Mouse (Mus musculus) intestine, embryonic 16.5 days (tissue): Measurements from ENCODE around the gene Srgap2. TPM values are rescaled to one million over a fixed set of nuclear protein-coding genes. Genes with fewer than 3 reads are reported as not detected.

ENCODE experiments used
- ATAC-seq: fragments of 200-750 bp; cut with Nextera tagmentation; 2 replicates; pipeline ENCODE4 v1.8.0; 2017; ENCODE audit warnings: moderate TSS enrichment, moderate library complexity
- H3K27ac ChIP-seq: fragments of 300-500 bp; sonication (generic); 2 replicates; pipeline ENCODE4 v1.5.1; 2014; ENCODE audit warnings: mild to moderate bottlenecking, low read length
- H3K27me3 ChIP-seq: fragments of 300-500 bp; sonication (generic); replicated peaks from 2 replicates; pipeline ENCODE4 v1.6.1; 2014; ENCODE audit warnings: low read length, control low read depth, mixed read lengths; ENCODE audit not compliant: control insufficient read depth, insufficient read depth
- H3K36me3 ChIP-seq: fragments of 300-500 bp; sonication (generic); 2 replicates; pipeline ENCODE4 v1.6.1; 2014; ENCODE audit warnings: low read length, control low read depth; ENCODE audit not compliant: control insufficient read depth, insufficient read depth
- H3K4me1 ChIP-seq: fragments of 300-500 bp; sonication (generic); 2 replicates; pipeline ENCODE4 v1.6.1; 2014; ENCODE audit warnings: low read length, control low read depth, mixed read lengths; ENCODE audit not compliant: control insufficient read depth, insufficient read depth
- H3K4me2 ChIP-seq: fragments of 300-500 bp; sonication (generic); 2 replicates; pipeline ENCODE4 v1.6.1; 2014; ENCODE audit warnings: low read depth, low read length, control low read depth
- H3K4me3 ChIP-seq: fragments of 300-500 bp; sonication (generic); 2 replicates; pipeline ENCODE4 v1.5.1; 2014; ENCODE audit warnings: mild to moderate bottlenecking, low read length
- H3K9ac ChIP-seq: fragments of 300-500 bp; sonication (generic); 2 replicates; pipeline ENCODE4 v1.6.1; 2014; ENCODE audit warnings: low read depth, low read length
- H3K9me3 ChIP-seq: fragments of 300-500 bp; sonication (generic); 2 replicates; pipeline ENCODE4 v1.6.1; 2016; ENCODE audit warnings: low read length, control low read depth; ENCODE audit not compliant: control insufficient read depth
- WGBS: fragments of 180-500 bp; shearing (Covaris S2); extraction: QIAGEN DNeasy Blood & Tissue Kit; methylation state at CpG from one replicate; pipeline ENCODE4 v1.1.7; 2014; 5-methylcytosine and 5-hydroxymethylcytosine counted together
- polyA plus RNA-seq: library from polyadenylated mRNA; unstranded; fragments of >200 nt; fragmentation: Nextera tagmentation; extraction: Ambion mirVana; gene quantifications from 2 replicates; pipeline ENCODE4 v1.2.1, GENCODE M21; 2015

Gene Srgap2
- polyA plus RNA-seq, 1 experiment from 2014 or later: 7.8 TPM

DNA sequence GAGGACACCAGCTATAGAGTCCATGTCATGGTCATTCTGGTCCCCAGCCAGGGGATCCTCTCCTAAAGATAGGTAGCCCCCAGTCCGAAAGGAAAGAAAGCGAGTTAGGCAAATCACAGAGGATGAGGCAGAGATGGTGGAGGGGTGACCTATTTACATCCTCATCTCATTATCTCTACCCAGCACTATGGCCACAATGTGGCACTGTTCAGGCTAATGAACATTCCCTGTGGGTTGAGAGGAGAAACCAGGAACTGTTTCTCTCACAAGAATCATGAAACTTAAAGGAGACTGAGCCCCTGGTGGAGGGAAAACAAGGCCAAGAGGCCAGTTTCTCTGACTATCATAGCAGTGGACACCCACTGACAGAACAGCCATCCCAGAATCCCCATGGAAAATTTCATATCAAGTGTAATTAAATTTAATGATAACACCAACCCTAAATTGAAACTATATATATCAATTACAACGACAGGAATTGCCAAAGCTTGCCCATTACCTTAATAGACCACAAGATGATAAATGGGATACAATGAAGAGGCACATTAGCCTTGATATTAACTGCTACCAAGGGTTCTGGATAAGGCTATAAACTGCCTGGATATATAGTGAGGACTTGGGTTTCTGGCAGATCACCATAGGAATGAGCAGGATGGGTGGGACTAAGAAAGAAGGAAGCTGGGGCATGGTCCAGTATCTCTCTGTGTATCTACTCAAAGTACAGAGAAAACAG lies 207.4 kb downstream of the Srgap2 start:
- Histone ChIP-seq H3K4me2 (no peak overlapping the region), H3K4me3 (no peak overlapping the region), H3K4me1 (no peaks in the 10 kb centered on the region), H3K9me3 (no peaks in the 10 kb centered on the region), H3K27me3 (no peaks in the 10 kb centered on the region), H3K9ac (no peak overlapping the region), H3K27ac (no peak overlapping the region), H3K36me3 (peaks cover 4% of the 10 kb centered on the region)
- no peak for ATAC-seq
- 84% methylated on average over 3 of the region's 3 CpGs for WGBS

DNA sequence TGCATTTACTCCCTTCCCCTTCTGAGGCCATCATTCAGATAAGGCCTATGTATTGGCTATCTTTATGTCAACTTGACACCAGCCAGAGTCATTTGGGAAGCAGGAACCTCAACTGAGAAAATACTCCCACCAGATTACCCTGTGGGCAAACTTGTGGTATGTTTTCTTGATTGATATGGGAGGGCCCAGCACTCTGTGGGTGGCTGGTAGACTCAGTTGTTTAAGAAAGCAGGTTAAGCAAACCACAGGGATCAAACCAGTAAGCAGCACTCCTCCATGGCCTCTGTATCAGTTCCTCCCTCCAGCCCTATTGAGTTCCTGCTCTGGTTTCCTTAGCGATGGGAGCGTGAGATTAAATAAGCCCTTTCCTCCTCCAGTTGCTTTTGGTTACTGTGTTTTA lies 208.8 kb downstream of the Srgap2 start:
- 81% methylated on average over 2 of the region's 2 CpGs for WGBS
- Histone ChIP-seq H3K9ac (no peak overlapping the region), H3K4me3 (no peak overlapping the region), H3K4me2 (no peak overlapping the region), H3K27ac (no peak overlapping the region), H3K9me3 (no peaks in the 10 kb centered on the region), H3K27me3 (no peaks in the 10 kb centered on the region), H3K36me3 (peaks cover 4% of the 10 kb centered on the region), H3K4me1 (no peaks in the 10 kb centered on the region)
- no peak for ATAC-seq

DNA sequence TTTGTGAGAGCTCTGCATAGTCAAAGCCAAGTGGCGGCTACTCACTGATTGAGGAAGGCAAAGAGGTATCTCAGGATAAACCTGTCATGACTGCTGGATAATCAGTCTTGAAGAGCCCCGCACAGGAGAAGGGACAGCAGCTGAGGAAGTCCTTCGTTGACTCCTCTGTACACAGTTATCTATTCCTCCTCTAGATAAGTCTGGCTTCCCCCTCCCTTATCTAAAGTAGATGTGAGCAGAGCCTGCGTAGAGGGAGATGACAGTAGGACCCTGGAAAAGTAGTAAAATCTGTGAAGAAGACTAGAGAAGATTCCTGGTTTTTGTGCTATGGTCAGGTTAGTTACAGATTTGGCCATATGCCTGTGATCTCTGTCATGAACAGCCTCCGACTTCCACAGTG lies 209.5 kb downstream of the Srgap2 start:
- Histone ChIP-seq H3K36me3 (peaks cover 4% of the 10 kb centered on the region), H3K4me1 (no peaks in the 10 kb centered on the region), H3K4me3 (no peak overlapping the region), H3K4me2 (no peak overlapping the region), H3K9ac (no peak overlapping the region), H3K27me3 (no peaks in the 10 kb centered on the region), H3K9me3 (no peaks in the 10 kb centered on the region), H3K27ac (no peak overlapping the region)
- no peak for ATAC-seq
- WGBS: 83% methylated on average over 5 of the region's 5 CpGs

DNA sequence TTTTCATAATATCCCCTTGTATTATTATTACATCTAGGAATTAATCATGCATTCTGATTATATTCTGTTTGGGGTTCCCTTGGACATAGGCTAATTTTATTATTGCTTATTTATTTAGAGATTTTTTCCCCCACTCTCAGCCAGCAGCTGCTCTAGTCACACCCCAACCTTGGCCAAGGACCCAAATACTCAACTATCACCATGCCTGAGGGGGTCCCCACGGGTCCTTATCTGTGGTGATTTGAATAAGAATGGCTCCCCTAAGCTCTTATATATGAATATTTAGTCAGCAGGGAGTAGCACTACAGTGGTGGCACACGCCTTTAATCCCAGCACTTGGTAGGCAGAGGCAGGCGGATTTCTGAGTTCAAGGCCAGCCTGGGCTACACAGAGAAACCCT lies 215.9 kb downstream of the Srgap2 start:
- H3K9me3 ChIP-seq: no peaks in the 10 kb centered on the region
- WGBS: 90% methylated on average over 3 of the region's 3 CpGs
- no peak for ATAC-seq
- no peaks in the 10 kb centered on the region for H3K4me1 ChIP-seq
- H3K27me3 ChIP-seq: no peaks in the 10 kb centered on the region
- no peak overlapping the region for H3K4me2 ChIP-seq
- no peak overlapping the region for H3K4me3 ChIP-seq
- no peaks in the 10 kb centered on the region; the same call in 1 of the 2 replicates for H3K36me3 ChIP-seq
- H3K9ac ChIP-seq: no peak overlapping the region
- H3K27ac ChIP-seq: no peak overlapping the region

DNA sequence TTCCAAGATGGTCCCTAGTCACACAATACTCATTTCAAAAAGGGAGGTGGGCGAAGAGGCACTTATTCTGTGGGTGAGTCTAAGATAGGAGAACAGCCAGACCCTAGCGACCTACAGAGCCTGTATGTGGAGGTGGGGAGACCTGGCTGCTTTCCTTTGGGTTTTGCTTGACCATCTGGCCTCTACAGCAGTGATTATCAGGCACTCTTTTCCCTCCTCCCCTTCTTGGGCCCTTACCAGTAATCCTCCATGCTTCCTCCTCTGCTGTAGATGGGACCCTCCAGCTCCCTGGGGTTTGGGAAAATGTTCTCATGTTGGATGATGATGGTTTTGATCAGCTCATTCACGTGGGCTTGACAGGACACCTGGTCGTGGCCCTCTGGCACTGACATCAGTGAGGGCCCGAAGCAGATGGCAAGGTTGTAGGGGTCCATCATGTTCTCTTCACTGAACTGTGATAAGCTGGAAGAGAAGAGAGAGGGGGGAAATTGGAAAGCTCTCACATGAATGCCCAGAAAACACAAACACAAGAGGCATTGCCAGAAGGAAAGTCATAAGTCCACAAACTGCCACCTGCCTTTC lies 216.8 kb downstream of the Srgap2 start:
- no peaks in the 10 kb centered on the region for H3K36me3 ChIP-seq
- 90% methylated on average over 5 of the region's 5 CpGs for WGBS
- H3K9ac ChIP-seq: no peak overlapping the region

DNA sequence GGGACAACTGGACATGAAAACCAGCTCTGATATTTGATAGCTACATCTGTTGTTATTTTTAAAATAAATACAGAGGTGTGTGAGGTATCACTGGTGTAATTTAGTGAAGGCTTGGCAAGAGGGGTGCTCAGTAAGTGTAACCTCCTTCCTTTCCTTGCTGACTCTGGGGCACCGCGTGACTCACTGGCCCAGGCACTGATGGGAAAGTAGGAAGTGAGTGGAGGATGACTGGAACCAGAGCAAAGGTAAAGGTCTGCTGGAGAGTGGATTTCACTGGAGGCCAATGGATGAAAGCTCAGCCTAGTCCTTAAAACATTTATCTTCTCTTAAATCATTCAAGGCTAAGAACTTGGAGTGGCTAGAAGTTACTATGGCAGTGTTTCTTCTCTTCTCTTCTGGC lies 226.4 kb downstream of the Srgap2 start:
- no peak overlapping the region for H3K9ac ChIP-seq
- no peaks in the 10 kb centered on the region for H3K9me3 ChIP-seq
- no peak overlapping the region for H3K27ac ChIP-seq
- ATAC-seq: no peak
- no peaks in the 10 kb centered on the region; the same call in 1 of the 2 replicates for H3K36me3 ChIP-seq
- no peaks in the 10 kb centered on the region for H3K4me1 ChIP-seq
- H3K4me2 ChIP-seq: no peak overlapping the region
- 89% methylated on average over 2 of the region's 2 CpGs for WGBS
- no peaks in the 10 kb centered on the region for H3K27me3 ChIP-seq
- no peak overlapping the region for H3K4me3 ChIP-seq

More for the DNA sequence above, 216.8 kb downstream of the Srgap2 start:
- no peak overlapping the region for H3K4me2 ChIP-seq
- H3K27me3 ChIP-seq: no peaks in the 10 kb centered on the region
- no peak overlapping the region for H3K27ac ChIP-seq
- no peaks in the 10 kb centered on the region for H3K4me1 ChIP-seq
- H3K4me3 ChIP-seq: no peak overlapping the region
- H3K9me3 ChIP-seq: no peaks in the 10 kb centered on the region
- ATAC-seq: no peak

DNA sequence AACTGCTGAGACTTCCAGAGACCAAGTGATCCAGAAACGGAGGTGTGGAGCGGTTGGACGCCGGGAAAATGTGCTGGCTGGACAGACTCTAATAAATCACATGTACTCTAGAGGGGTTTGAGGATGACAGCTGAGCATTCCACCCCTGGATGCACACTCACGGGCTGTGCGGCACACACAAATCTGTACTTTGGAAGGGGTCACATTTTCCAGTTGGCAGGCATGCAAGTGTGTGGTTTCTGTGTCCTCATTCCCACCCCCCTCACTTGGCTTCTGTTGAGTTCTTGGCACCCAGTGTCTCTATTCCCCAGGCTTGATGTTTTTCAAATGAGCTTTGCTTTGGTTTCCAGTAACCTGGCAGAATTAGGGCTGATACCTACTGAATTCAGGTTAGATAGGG lies 227.4 kb downstream of the Srgap2 start:
- 65% methylated on average over 6 of the region's 6 CpGs for WGBS
- H3K4me2 ChIP-seq: no peak overlapping the region

DNA sequence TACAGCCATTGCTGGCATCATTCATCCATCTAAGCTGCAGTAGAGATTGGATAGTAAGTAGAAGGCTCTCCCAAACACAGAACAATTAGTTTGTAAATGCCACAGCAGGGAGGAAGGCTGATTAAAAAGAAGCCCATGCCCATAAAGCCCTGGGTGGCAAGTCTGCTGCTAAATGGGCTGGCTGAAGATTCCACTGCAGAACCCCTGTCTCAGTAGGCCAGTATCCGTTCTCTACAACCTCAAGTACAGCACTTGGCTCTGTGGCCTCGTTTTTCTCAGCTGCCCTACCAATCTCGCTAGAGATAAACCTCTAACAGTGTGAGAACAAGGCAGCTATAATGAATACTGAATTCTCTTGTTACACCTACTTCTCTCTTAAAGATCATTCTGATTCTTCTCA lies 227.9 kb downstream of the Srgap2 start:
- WGBS: 73% methylated on average over 3 of the region's 3 CpGs
- Histone ChIP-seq H3K4me3 (no peak overlapping the region), H3K4me2 (no peak overlapping the region), H3K9ac (no peak overlapping the region), H3K4me1 (no peaks in the 10 kb centered on the region), H3K9me3 (no peaks in the 10 kb centered on the region), H3K27ac (no peak overlapping the region), H3K27me3 (no peaks in the 10 kb centered on the region), H3K36me3 (no peaks in the 10 kb centered on the region; the same call in 1 of the 2 replicates)
- ATAC-seq: no peak

More for the DNA sequence above, 227.4 kb downstream of the Srgap2 start:
- H3K9me3 ChIP-seq: no peaks in the 10 kb centered on the region
- H3K4me1 ChIP-seq: no peaks in the 10 kb centered on the region
- H3K27me3 ChIP-seq: no peaks in the 10 kb centered on the region
- H3K27ac ChIP-seq: no peak overlapping the region
- no peak overlapping the region for H3K4me3 ChIP-seq
- ATAC-seq: no peak
- no peak overlapping the region for H3K9ac ChIP-seq
- no peaks in the 10 kb centered on the region; the same call in 1 of the 2 replicates for H3K36me3 ChIP-seq

DNA sequence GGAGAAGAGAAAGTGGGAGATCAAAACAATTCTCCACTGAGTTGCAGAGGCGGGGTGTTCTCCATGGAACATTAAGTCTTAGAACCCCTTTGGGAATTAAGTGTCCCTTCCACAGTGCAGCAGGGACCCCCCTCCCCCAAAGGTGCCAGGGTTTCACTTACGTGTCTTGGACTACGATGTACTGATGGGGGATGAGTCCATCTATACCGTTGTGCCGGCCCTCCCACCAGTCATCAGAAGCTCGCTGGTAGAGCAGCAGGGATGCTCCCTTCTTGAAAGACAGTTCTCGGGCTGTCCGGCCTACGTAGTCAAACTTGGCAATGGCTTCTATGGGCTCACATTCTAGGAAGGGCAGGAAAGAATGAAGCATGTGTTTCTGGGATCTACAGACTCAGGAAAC lies 229.0 kb downstream of the Srgap2 start:
- no peak overlapping the region for H3K9ac ChIP-seq
- no peak for ATAC-seq
- H3K36me3 ChIP-seq: no peaks in the 10 kb centered on the region; the same call in 1 of the 2 replicates
- WGBS: 95% methylated on average over 9 of the region's 9 CpGs
- H3K4me1 ChIP-seq: no peaks in the 10 kb centered on the region
- no peak overlapping the region for H3K27ac ChIP-seq
- no peaks in the 10 kb centered on the region for H3K27me3 ChIP-seq
- H3K4me2 ChIP-seq: no peak overlapping the region
- H3K4me3 ChIP-seq: no peak overlapping the region
- no peaks in the 10 kb centered on the region for H3K9me3 ChIP-seq
